Mouse (Mus musculus) spleen, adult 2 months (tissue): ENCODE data around the gene Lypd6.

Source experiments
- CTCF ChIP-seq: fragments of 200-500 bp; IDR thresholded peaks from 2 replicates; pipeline ENCODE4 v1.5.1; 2011; ENCODE audit warnings: mild to moderate bottlenecking, inconsistent platforms; ENCODE audit not compliant: insufficient read depth, insufficient read length, insufficient replicate concordance; ENCODE audit errors: extremely low read depth
- POLR2A ChIP-seq: fragments of 200-500 bp; IDR thresholded peaks from 2 replicates; pipeline ENCODE4 v1.6.1; 2011; ENCODE audit warnings: low read depth, low read length, inconsistent platforms

- no peak for TF ChIP-seq CTCF
- no peak for TF ChIP-seq POLR2A
Observed at GRCm38 (mm10) chr2:50179164-50179563, 112.9 kb downstream of the Lypd6 start.
